Mouse (Mus musculus): ENCODE data around the gene Hist1h4a. TPM values are rescaled to one million over a fixed set of nuclear protein-coding genes. Genes with fewer than 3 reads are reported as not detected.

Gene Hist1h4a
- polyA plus RNA-seq, 1 experiment from 2014 or later, result not detected

- Histone ChIP-seq H3K36me3 (replicated peaks; ENCODE audit: control insufficient read depth, insufficient read depth, low read depth, low read length) (no peaks in the 10 kb centered on the region), H3K27me3 (ENCODE audit: control insufficient read depth, insufficient read depth, low read length) (no peaks in the 10 kb centered on the region), H3K4me2 (ENCODE audit: low read depth, low read length) (peak overlapping the region; percentile 46; the same call in 1 of the 2 replicates), H3K9ac (replicated peaks; ENCODE audit: low read length) (peak overlapping the region; percentile 50), H3K9me3 (replicated peaks; ENCODE audit: control insufficient read depth, low read length) (no peaks in the 10 kb centered on the region), H3K4me3 (ENCODE audit: low read depth, low read length) (peak overlapping the region; percentile 39), H3K27ac (replicated peaks; ENCODE audit: low read depth, low read length) (peak overlapping the region; percentile 99; the same call in 1 of the 2 replicates), H3K4me1 (ENCODE audit: control insufficient read depth, insufficient read depth, low read length) (no peaks in the 10 kb centered on the region)
- WGBS, result 39% methylated on average over 4 of the region's 4 CpGs
- DNase-seq (ENCODE audit: low spot score) (peak; percentile 55), ATAC-seq (replicated peaks; ENCODE audit: insufficient number of reproducible peaks, low FRiP score, low TSS enrichment, low read depth) (no peak)
Measured at GRCm38 (mm10) chr13:23743963-23744362, 17.1 kb downstream of the Hist1h4a start.

GRCm38 (mm10) chr13:23743215-23743614 lies 17.8 kb downstream of the Hist1h4a start:
- Histone ChIP-seq H3K27ac (replicated peaks; ENCODE audit: low read depth, low read length) (no peak overlapping the region), H3K4me3 (ENCODE audit: low read depth, low read length) (no peak overlapping the region), H3K4me2 (ENCODE audit: low read depth, low read length) (no peak overlapping the region), H3K4me1 (ENCODE audit: control insufficient read depth, insufficient read depth, low read length) (no peaks in the 10 kb centered on the region), H3K27me3 (ENCODE audit: control insufficient read depth, insufficient read depth, low read length) (no peaks in the 10 kb centered on the region), H3K9ac (replicated peaks; ENCODE audit: low read length) (no peak overlapping the region), H3K36me3 (replicated peaks; ENCODE audit: control insufficient read depth, insufficient read depth, low read depth, low read length) (no peaks in the 10 kb centered on the region), H3K9me3 (replicated peaks; ENCODE audit: control insufficient read depth, low read length) (no peaks in the 10 kb centered on the region)
- no peak for ATAC-seq (replicated peaks; ENCODE audit: insufficient number of reproducible peaks, low FRiP score, low TSS enrichment, low read depth)
- WGBS, result 78% methylated on average over 5 of the region's 5 CpGs
- DNase-seq (ENCODE audit: low spot score), result no peak

- Histone ChIP-seq H3K9ac (replicated peaks; ENCODE audit: low read length) (no peak overlapping the region), H3K27ac (replicated peaks; ENCODE audit: low read depth, low read length) (no peak overlapping the region), H3K9me3 (replicated peaks; ENCODE audit: control insufficient read depth, low read length) (no peaks in the 10 kb centered on the region), H3K36me3 (replicated peaks; ENCODE audit: control insufficient read depth, insufficient read depth, low read depth, low read length) (no peaks in the 10 kb centered on the region), H3K4me2 (ENCODE audit: low read depth, low read length) (no peak overlapping the region), H3K4me1 (ENCODE audit: control insufficient read depth, insufficient read depth, low read length) (no peaks in the 10 kb centered on the region), H3K4me3 (ENCODE audit: low read depth, low read length) (no peak overlapping the region), H3K27me3 (ENCODE audit: control insufficient read depth, insufficient read depth, low read length) (no peaks in the 10 kb centered on the region)
- DNase-seq (ENCODE audit: low spot score) (no peak), ATAC-seq (replicated peaks; ENCODE audit: insufficient number of reproducible peaks, low FRiP score, low TSS enrichment, low read depth) (no peak)
Measured at GRCm38 (mm10) chr13:23742007-23742406, 19.0 kb downstream of the Hist1h4a start.

DNA sequence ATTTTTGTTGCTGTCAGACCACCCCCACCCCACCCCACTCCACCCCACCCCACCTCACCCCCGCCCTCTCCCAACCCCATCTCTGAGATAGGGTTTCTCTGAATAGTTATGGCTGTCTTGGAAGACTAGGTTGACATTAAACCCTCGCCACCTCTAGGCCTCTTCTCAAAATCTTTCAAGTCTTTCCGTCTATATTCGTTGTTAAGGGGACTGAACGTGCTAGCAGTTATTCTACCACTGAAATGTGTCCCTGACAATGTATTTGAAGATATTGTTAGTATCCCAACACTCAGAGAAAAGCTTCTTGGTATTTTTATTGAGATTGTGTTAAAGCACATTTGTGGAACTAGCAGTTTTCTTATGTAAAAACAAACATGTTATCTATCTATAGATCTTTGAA lies 20.1 kb downstream of the Hist1h4a start:
- DNase-seq (ENCODE audit: low spot score) (no peak), ATAC-seq (replicated peaks; ENCODE audit: insufficient number of reproducible peaks, low FRiP score, low TSS enrichment, low read depth) (no peak)
- Histone ChIP-seq H3K4me1 (ENCODE audit: control insufficient read depth, insufficient read depth, low read length) (no peaks in the 10 kb centered on the region), H3K27me3 (ENCODE audit: control insufficient read depth, insufficient read depth, low read length) (no peaks in the 10 kb centered on the region), H3K4me2 (ENCODE audit: low read depth, low read length) (peak overlapping the region; percentile 90), H3K9ac (replicated peaks; ENCODE audit: low read length) (no peak overlapping the region; the same call in 1 of the 2 replicates), H3K36me3 (replicated peaks; ENCODE audit: control insufficient read depth, insufficient read depth, low read depth, low read length) (no peaks in the 10 kb centered on the region), H3K27ac (replicated peaks; ENCODE audit: low read depth, low read length) (peak overlapping the region; percentile 99), H3K4me3 (ENCODE audit: low read depth, low read length) (no peak overlapping the region), H3K9me3 (replicated peaks; ENCODE audit: control insufficient read depth, low read length) (no peaks in the 10 kb centered on the region)
- 58% methylated on average over 5 of the region's 5 CpGs for WGBS

DNA sequence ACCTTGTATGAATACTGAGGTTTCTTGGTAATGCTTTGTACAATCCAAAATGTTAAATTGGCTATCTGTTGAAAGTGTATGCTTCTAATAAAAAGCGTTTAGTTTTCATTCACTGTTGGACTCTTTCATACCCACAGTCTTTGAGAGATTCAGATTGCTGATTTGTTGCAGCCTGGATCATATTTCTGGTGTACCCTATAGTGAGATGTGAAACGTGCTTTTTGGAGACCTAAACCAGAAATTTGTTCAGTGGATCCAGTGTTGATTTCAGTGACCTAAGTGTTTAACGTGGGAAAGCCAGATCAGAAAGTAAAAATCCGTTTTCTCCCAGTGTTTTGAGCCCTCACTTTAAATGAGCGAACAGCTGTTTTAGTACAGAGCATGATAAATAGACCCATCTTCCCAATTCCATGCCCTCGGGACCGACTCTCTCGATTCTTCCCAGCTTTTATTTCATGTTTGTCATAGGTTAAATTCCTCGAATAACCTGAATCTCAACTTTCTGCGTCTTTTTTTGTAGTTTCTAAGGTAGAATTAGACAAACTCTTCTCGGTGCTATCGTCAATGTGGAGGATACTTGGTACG lies 20.7 kb downstream of the Hist1h4a start:
- no peaks in the 10 kb centered on the region for H3K27me3 ChIP-seq (ENCODE audit: control insufficient read depth, insufficient read depth, low read length)
- no peaks in the 10 kb centered on the region for H3K9me3 ChIP-seq (replicated peaks; ENCODE audit: control insufficient read depth, low read length)
- DNase-seq (ENCODE audit: low spot score) (peak; percentile 45), ATAC-seq (replicated peaks; ENCODE audit: insufficient number of reproducible peaks, low FRiP score, low TSS enrichment, low read depth) (no peak)
- no peaks in the 10 kb centered on the region for H3K4me1 ChIP-seq (ENCODE audit: control insufficient read depth, insufficient read depth, low read length)
- peak overlapping the region; percentile 87 for H3K9ac ChIP-seq (replicated peaks; ENCODE audit: low read length)
- peak overlapping the region; percentile 90 for H3K4me2 ChIP-seq (ENCODE audit: low read depth, low read length)
- H3K36me3 ChIP-seq (replicated peaks; ENCODE audit: control insufficient read depth, insufficient read depth, low read depth, low read length), result no peaks in the 10 kb centered on the region
- H3K27ac ChIP-seq (replicated peaks; ENCODE audit: low read depth, low read length), result peak overlapping the region; percentile 99
- H3K4me3 ChIP-seq (ENCODE audit: low read depth, low read length), result peak overlapping the region; percentile 56
- WGBS, result 27% methylated on average over 13 of the region's 13 CpGs

DNA sequence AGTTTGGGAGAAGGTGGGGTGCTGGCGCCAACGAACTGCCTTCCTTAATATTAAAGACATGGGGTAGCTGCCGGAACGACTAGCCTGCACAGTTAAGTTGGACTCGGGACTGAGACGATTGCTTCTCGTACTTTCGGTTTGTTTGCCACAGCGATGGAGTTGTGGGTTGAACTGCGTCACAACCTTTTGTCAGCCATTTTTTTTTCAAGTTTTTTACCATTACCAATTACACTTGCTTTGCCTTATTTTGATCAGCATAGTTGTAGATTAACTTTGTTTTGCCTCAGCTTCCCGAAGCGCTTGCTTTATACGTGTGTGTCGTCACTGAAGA lies 21.1 kb downstream of the Hist1h4a start:
- Histone ChIP-seq H3K4me3 (ENCODE audit: low read depth, low read length) (peak overlapping the region; percentile 56), H3K9me3 (replicated peaks; ENCODE audit: control insufficient read depth, low read length) (no peaks in the 10 kb centered on the region), H3K27ac (replicated peaks; ENCODE audit: low read depth, low read length) (peak overlapping the region; percentile 99), H3K9ac (replicated peaks; ENCODE audit: low read length) (peak overlapping the region; percentile 87), H3K36me3 (replicated peaks; ENCODE audit: control insufficient read depth, insufficient read depth, low read depth, low read length) (no peaks in the 10 kb centered on the region), H3K4me2 (ENCODE audit: low read depth, low read length) (peak overlapping the region; percentile 90), H3K4me1 (ENCODE audit: control insufficient read depth, insufficient read depth, low read length) (no peaks in the 10 kb centered on the region), H3K27me3 (ENCODE audit: control insufficient read depth, insufficient read depth, low read length) (no peaks in the 10 kb centered on the region)
- WGBS, result under 1% methylated on average over 14 of the region's 14 CpGs
- ATAC-seq (replicated peaks; ENCODE audit: insufficient number of reproducible peaks, low FRiP score, low TSS enrichment, low read depth), result no peak; the same call in 1 of the 2 replicates
- no peak for DNase-seq (ENCODE audit: low spot score)

DNA sequence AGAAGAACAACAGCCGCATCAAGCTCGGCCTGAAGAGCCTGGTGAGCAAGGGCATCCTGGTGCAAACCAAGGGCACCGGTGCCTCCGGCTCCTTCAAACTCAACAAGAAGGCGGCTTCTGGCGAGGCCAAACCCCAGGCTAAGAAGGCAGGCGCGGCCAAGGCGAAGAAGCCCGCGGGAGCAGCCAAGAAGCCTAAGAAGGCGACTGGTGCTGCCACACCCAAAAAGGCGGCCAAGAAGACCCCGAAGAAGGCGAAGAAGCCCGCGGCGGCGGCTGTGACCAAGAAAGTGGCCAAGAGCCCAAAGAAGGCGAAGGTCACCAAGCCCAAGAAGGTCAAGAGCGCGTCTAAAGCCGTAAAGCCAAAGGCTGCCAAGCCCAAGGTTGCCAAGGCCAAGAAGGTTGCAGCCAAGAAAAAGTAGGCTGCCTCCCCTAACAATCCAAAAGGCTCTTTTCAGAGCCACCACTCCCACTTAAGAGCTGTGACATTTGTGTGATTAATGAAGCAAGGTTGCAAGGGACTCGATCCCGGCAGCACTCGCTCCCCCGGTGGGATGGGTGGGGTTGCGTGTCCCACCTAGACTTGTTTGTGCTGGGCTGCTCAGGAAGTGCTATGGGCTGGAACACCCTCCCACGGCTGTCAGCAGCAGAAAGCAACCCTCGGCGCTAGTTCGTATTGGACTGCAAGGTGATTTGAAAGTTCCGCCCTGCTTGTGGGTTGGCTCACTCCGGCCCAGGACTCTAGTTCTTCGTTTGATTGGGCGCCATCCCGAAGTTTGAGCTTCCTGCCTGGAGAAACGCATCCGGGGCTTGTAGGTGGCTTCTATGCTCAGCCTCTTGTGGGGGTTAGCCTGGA lies 21.7 kb downstream of the Hist1h4a start:
- under 1% methylated on average over 39 of the region's 39 CpGs for WGBS
- ATAC-seq (replicated peaks; ENCODE audit: insufficient number of reproducible peaks, low FRiP score, low TSS enrichment, low read depth), result peak; percentile 91

DNA sequence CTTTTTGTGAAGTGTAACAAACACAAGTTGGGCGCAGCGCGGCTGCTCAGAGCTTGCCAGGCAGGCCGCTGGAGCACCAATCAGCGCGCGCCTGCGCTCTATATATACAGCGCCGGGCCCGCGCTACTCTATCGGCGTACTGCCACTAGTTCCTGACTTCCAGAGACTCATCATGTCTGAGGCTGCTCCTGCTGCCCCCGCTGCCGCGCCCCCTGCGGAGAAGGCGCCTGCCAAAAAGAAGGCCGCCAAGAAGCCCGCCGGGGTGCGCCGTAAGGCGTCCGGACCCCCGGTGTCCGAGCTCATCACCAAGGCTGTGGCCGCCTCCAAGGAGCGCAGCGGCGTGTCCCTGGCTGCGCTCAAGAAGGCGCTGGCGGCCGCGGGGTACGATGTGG lies 22.4 kb downstream of the Hist1h4a start, which contains the start of gene Hist1h1c:
Gene Hist1h1c (plus strand): TSS at position 132 of the 392 bp plus-strand sequence.
- H3K36me3 ChIP-seq (replicated peaks; ENCODE audit: control insufficient read depth, insufficient read depth, low read depth, low read length), result no peaks in the 10 kb centered on the region
- H3K9me3 ChIP-seq (replicated peaks; ENCODE audit: control insufficient read depth, low read length), result no peaks in the 10 kb centered on the region
- no peaks in the 10 kb centered on the region for H3K4me1 ChIP-seq (ENCODE audit: control insufficient read depth, insufficient read depth, low read length)
- no peaks in the 10 kb centered on the region for H3K27me3 ChIP-seq (ENCODE audit: control insufficient read depth, insufficient read depth, low read length)
- H3K4me3 ChIP-seq (ENCODE audit: low read depth, low read length), result peak within 1 kb of the TSS; percentile 56
- peak within 1 kb of the TSS; percentile 87 for H3K9ac ChIP-seq (replicated peaks; ENCODE audit: low read length)
- under 1% methylated on average over 30 of the region's 38 CpGs for WGBS
- peak; percentile 94 for DNase-seq (ENCODE audit: low spot score)
- peak; percentile 96 for ATAC-seq (replicated peaks; ENCODE audit: insufficient number of reproducible peaks, low FRiP score, low TSS enrichment, low read depth)
- H3K4me2 ChIP-seq (ENCODE audit: low read depth, low read length), result peak within 1 kb of the TSS; percentile 90
- peak within 1 kb of the TSS; percentile 99 for H3K27ac ChIP-seq (replicated peaks; ENCODE audit: low read depth, low read length)

More for the DNA sequence above, 21.7 kb downstream of the Hist1h4a start:
- DNase-seq (ENCODE audit: low spot score), result peak; percentile 93
- Histone ChIP-seq H3K9me3 (replicated peaks; ENCODE audit: control insufficient read depth, low read length) (no peaks in the 10 kb centered on the region), H3K4me2 (ENCODE audit: low read depth, low read length) (peak overlapping the region; percentile 90), H3K4me3 (ENCODE audit: low read depth, low read length) (peak overlapping the region; percentile 56), H3K4me1 (ENCODE audit: control insufficient read depth, insufficient read depth, low read length) (no peaks in the 10 kb centered on the region), H3K36me3 (replicated peaks; ENCODE audit: control insufficient read depth, insufficient read depth, low read depth, low read length) (no peaks in the 10 kb centered on the region), H3K9ac (replicated peaks; ENCODE audit: low read length) (peak overlapping the region; percentile 87), H3K27me3 (ENCODE audit: control insufficient read depth, insufficient read depth, low read length) (no peaks in the 10 kb centered on the region), H3K27ac (replicated peaks; ENCODE audit: low read depth, low read length) (peak overlapping the region; percentile 99)

All from embryonic facial prominence, embryonic 11.5 days (tissue).